In genomic region chr12:117450871-117451270, GRCm38 (mm10) we compare ENCODE assay signal across 13 mouse cellular contexts.
"Had no signal": no experiment of that assay in that cellular context is flagged by ENCODE, and none has a peak within 500 bp of the region (broad histone marks: within the 10 kb centered on the region; RNA-seq: fewer than 3 reads in every experiment).

No protein-coding gene starts in this region.

- ATAC-seq: liver, embryonic 12.5 days; midbrain, embryonic 13.5 days; midbrain, embryonic 16.5 days had no signal

- H3K4me1 ChIP-seq: liver, embryonic 15.5 days had no signal

- H3K27ac ChIP-seq: layer of hippocampus, adult 2 months; limb, embryonic 13.5 days; liver, embryonic 12.5 days; liver, embryonic 15.5 days; midbrain, embryonic 13.5 days; neural tube, embryonic 13.5 days; stomach, embryonic 15.5 days had no signal

- H3K9ac ChIP-seq: limb, embryonic 13.5 days; liver, embryonic 12.5 days; liver, embryonic 15.5 days; midbrain, embryonic 13.5 days; neural tube, embryonic 13.5 days; stomach, embryonic 15.5 days had no signal

- H3K27me3 ChIP-seq: limb, embryonic 13.5 days; liver, embryonic 12.5 days; liver, embryonic 15.5 days; midbrain, embryonic 13.5 days; neural tube, embryonic 13.5 days; stomach, embryonic 15.5 days had no signal

- H3K36me3 ChIP-seq: limb, embryonic 10.5 days; limb, embryonic 13.5 days; liver, embryonic 12.5 days; liver, embryonic 15.5 days; midbrain, embryonic 13.5 days; neural tube, embryonic 13.5 days; stomach, embryonic 15.5 days had no signal

- H3K9me3 ChIP-seq: limb, embryonic 10.5 days; limb, embryonic 13.5 days; liver, embryonic 12.5 days; liver, embryonic 15.5 days; midbrain, embryonic 13.5 days; stomach, embryonic 15.5 days had no signal

- H3K4me2 ChIP-seq: limb, embryonic 13.5 days; liver, embryonic 12.5 days; liver, embryonic 15.5 days; midbrain, embryonic 13.5 days; neural tube, embryonic 13.5 days; stomach, embryonic 15.5 days had no signal

- H3K4me3 ChIP-seq: layer of hippocampus, adult 2 months; limb, embryonic 10.5 days; limb, embryonic 13.5 days; liver, embryonic 12.5 days; liver, embryonic 15.5 days; midbrain, embryonic 13.5 days; myocyte; neural tube, embryonic 13.5 days; stomach, embryonic 15.5 days had no signal

- DNase-seq: layer of hippocampus, adult 9-11 months; lung, postnatal 4 days; right cerebral cortex, postnatal 25 days had no signal
